Mouse (Mus musculus): ENCODE data around the gene Olfr912. TPM values are rescaled to one million over a fixed set of nuclear protein-coding genes. Genes with fewer than 3 reads are reported as not detected.

Gene Olfr912
- not detected in 2 replicates for polyA plus RNA-seq (2012)

DNA sequence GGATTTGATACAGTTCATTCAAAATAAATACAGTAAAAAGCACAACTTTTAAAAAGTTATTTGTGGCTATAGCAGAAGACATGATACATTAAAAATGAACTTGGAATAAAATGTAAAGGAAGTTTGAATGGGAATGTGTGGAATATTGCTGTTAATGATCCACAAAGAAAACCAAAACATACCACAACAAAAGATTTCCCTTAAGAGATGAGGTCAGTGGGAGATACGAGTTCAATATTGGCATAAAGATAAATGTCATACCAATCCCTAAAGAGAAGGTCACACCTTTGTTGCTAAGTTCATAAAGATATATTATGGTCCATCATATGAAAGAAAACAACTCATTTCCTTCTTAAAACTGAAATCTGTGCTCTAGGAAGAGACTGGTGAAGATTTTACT lies at the start of gene Olfr912:
TSS of gene Olfr912 (plus strand) at position 301 of the 400 bp plus-strand sequence.
- TF ChIP-seq GATA1 (IDR thresholded peaks at IDR 0.05; ENCODE audit: low read length): no peak

DNA sequence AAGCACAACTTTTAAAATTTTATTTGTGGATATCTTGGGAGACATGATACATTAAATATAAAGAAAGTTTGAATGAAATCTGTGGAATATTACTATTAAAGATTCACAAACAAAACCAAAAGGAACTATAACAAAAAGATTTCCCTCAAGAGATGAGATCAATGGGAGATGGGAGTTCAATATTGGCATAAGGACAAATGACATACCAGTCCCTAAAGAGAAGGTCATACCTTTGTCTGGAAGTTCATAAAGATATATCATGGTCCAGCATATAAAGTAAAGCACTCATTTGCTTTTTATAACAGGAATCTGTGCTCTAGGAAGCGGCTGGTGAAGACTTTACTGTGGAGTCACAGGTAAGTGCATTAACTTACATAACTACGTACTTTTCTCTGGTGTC lies 42.4 kb upstream of the Olfr912 start, which contains the start of gene Olfr910:
TSS of gene Olfr910 (plus strand) at position 301 of the 400 bp plus-strand sequence.
- no peak for TF ChIP-seq GATA1 (IDR thresholded peaks at IDR 0.05; ENCODE audit: low read length)

DNA sequence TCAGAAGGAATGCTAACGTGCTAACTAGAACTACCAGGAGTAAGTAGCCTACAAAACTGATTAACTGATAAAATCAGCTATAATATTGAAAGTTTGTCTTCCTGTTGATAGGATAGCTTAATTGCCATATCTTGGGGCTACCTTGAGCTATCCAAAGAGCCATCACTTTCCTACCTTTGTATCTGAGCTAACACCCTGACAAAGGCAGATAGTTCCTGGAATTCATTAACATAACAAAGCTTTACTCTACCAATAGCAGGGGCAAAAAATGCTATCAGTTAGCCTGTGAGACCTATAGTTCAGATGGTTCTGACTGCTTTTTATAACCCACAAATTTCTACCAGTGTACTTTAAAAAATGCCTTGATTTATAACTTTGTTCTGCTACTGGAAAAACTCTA lies 11.1 kb downstream of the Olfr912 start:
- no peak for TF ChIP-seq GATA1 (IDR thresholded peaks at IDR 0.05; ENCODE audit: low read length)

DNA sequence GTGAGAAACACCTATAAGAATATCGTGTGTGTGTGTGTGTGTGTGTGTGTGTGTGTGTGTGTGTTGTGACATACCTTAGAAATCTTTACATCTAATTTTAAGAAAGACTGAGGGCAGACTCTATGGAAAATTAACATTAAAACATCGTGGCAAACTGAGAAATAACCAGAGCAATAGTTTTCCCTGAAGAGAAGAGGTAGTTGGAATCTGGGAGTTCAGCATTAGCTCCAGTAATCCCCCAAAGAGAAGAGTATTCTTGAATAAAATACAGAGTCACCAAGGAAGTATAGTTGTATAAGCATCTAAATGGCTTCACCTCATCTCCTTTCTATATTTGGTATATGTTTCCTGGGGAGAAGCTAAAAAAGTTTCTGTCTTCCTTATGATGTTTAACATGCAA lies 12.5 kb downstream of the Olfr912 start, which contains the start of gene Olfr913:
TSS of gene Olfr913 (plus strand) at position 301 of the 400 bp plus-strand sequence.
- no peak for TF ChIP-seq GATA1 (IDR thresholded peaks at IDR 0.05; ENCODE audit: low read length)

DNA sequence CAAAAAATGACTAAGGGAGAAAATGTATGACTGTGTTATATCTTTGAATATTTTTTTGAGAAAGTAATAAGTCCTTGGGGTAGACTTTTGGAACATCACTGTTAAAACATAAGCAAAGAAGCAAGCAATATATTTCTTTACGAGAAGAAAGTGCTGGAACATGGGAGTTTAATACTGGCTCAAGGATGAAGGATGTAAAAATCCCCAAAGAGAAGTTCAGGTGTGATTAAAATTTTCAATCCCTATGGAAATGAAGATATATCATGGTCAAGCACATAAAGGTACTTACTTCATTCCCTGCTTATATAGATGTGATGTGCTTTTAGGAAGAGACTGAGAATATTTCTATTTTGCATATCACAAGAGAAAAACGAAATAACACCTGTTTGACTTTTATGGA lies 24.8 kb downstream of the Olfr912 start, which contains the start of gene Olfr914:
TSS of gene Olfr914 (plus strand) at position 301 of the 400 bp plus-strand sequence.
- no peak for TF ChIP-seq GATA1 (IDR thresholded peaks at IDR 0.05; ENCODE audit: low read length)

DNA sequence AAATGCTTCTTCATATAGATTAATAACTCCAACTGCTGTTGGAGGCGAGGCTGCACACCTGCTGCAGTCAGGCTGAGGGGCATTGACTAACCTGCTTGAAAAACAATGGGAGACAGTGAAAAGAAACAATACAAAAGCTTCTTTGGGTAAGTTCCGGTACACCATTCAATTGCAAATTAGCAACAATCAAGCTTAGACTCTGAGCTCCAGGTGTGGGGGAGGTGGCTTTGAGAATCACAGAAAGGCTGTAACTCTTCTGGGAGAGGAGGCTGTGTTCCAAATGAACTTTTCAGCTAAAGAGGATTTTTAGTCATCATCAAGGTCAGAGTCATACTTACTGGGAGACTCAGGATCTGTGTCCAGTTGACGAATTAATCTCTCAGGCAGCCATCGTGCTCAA lies 52.4 kb downstream of the Olfr912 start:
- no peak for TF ChIP-seq GATA1 (IDR thresholded peaks at IDR 0.05; ENCODE audit: low read length)

Other genes starting within 250 kb of the Olfr912 start
- not detected in 2 replicates for gene Olfr898, start 231.8 kb upstream of the Olfr912 start, polyA plus RNA-seq (2012)
- not detected in 2 replicates for gene Olfr250, start 213.3 kb upstream of the Olfr912 start, polyA plus RNA-seq (2012)
- gene Olfr251, start 203.1 kb upstream of the Olfr912 start, polyA plus RNA-seq (2012): not detected in 2 replicates
- gene Olfr147, start 178.5 kb upstream of the Olfr912 start, polyA plus RNA-seq (2012): not detected in 2 replicates
- gene Olfr901, start 150.7 kb upstream of the Olfr912 start, polyA plus RNA-seq (2012): not detected in 2 replicates
- not detected in 2 replicates for gene Olfr902, start 132.5 kb upstream of the Olfr912 start, polyA plus RNA-seq (2012)
- gene Olfr904, start 117.0 kb upstream of the Olfr912 start, polyA plus RNA-seq (2012): not detected in 2 replicates
- gene Olfr905, start 109.1 kb upstream of the Olfr912 start, polyA plus RNA-seq (2012): not detected in 2 replicates
- not detected in 2 replicates for gene Olfr906, start 93.1 kb upstream of the Olfr912 start, polyA plus RNA-seq (2012)
- gene Olfr907, start 84.4 kb upstream of the Olfr912 start, polyA plus RNA-seq (2012): 0.06 TPM in 1 of 2 replicates, not detected in the other
- not detected in 2 replicates for gene Olfr911-ps1, start 58.6 kb upstream of the Olfr912 start, polyA plus RNA-seq (2012)
- not detected in 2 replicates for gene Olfr910, start 42.3 kb upstream of the Olfr912 start, polyA plus RNA-seq (2012)
- not detected in 2 replicates for gene Olfr913, start 12.6 kb downstream of the Olfr912 start, polyA plus RNA-seq (2012)
- not detected in 2 replicates for gene Olfr914, start 24.9 kb downstream of the Olfr912 start, polyA plus RNA-seq (2012)
- gene Olfr916, start 79.7 kb downstream of the Olfr912 start, polyA plus RNA-seq (2012): not detected in 2 replicates
- not detected in 2 replicates for gene Olfr917, start 85.7 kb downstream of the Olfr912 start, polyA plus RNA-seq (2012)
- not detected in 2 replicates for gene Olfr918, start 94.4 kb downstream of the Olfr912 start, polyA plus RNA-seq (2012)
- gene Olfr919, start 123.5 kb downstream of the Olfr912 start, polyA plus RNA-seq (2012): not detected in 2 replicates
- 0.40 and 0.56 TPM in 2 replicates for gene Vwa5a, start 138.1 kb downstream of the Olfr912 start, polyA plus RNA-seq (2012)
- not detected in 2 replicates for gene Olfr920, start 172.1 kb downstream of the Olfr912 start, polyA plus RNA-seq (2012)
- not detected in 2 replicates for gene Olfr921, start 192.9 kb downstream of the Olfr912 start, polyA plus RNA-seq (2012)
- gene Olfr922, start 234.4 kb downstream of the Olfr912 start, polyA plus RNA-seq (2012): not detected in 2 replicates
- gene Olfr923, start 246.4 kb downstream of the Olfr912 start, polyA plus RNA-seq (2012): not detected in 2 replicates